Mouse (Mus musculus): ENCODE measurements around the gene Nlgn1. TPM values are rescaled to one million over a fixed set of nuclear protein-coding genes. Genes with fewer than 3 reads are reported as not detected.
"Not testable (repeated sequence)": the region's sequence is repeated elsewhere in the genome, so short reads cannot be mapped to it uniquely, and the experiment has no call there.

The Nlgn1 gene
- polyA plus RNA-seq, 1 experiment from 2014 or later, result 29.9 TPM

GRCm38 (mm10) chr3:25558513-25558912, 773.7 kb downstream of the Nlgn1 start:
- not testable (repeated sequence) for H3K4me1 ChIP-seq; ATAC-seq (ENCODE audit: low FRiP score); H3K9me3 ChIP-seq (replicated peaks); H3K27me3 ChIP-seq (replicated peaks); H3K36me3 ChIP-seq; H3K9ac ChIP-seq (replicated peaks); H3K4me3 ChIP-seq (replicated peaks); H3K27ac ChIP-seq (replicated peaks); H3K4me2 ChIP-seq
- WGBS, result 92% methylated on average over 1 of the region's 1 CpGs

DNA sequence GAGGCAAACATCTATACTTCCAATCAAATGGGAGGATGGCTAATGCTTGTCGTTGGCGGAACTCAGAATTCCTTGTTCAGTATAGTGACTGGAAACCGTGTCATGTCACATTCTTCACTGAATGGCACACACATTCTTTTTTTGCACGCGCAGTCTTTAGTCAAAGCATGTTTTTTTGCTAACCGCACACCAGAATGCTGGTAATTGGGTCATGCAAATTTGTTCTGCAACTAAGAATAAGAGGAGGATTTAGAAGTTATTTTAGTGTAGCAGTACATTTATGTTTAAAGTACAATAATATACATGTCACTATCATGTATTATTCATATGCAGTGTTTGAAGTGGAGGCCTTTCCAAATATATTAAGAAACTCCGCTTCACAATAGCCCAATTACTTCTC, 783.2 kb downstream of the Nlgn1 start:
- H3K9me3 ChIP-seq (replicated peaks); H3K9ac ChIP-seq (replicated peaks); H3K36me3 ChIP-seq; H3K4me1 ChIP-seq; H3K27ac ChIP-seq (replicated peaks); H3K4me2 ChIP-seq; H3K27me3 ChIP-seq (replicated peaks); ATAC-seq (ENCODE audit: low FRiP score); H3K4me3 ChIP-seq (replicated peaks): not testable (repeated sequence)
- 80% methylated on average over 6 of the region's 7 CpGs for WGBS

DNA sequence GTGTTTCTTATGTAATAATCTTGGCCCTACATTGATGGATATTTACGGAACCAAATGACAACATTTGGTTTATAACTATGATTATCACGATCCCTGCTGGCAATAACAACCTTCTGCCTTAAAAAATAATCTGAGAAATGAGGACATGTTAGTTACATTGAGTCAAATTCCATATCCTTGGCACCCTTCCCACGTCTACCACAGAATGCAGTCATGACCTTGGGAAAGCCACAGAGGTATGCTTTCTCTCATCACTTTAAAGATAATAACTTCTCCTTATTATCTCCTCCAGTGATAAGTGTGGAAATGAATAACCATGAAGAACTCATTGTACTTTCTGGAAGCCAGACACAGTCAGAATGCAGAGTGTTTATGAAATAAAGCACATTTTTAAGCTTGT, 808.0 kb downstream of the Nlgn1 start:
- not testable (repeated sequence) for H3K27me3 ChIP-seq (replicated peaks); H3K9me3 ChIP-seq (replicated peaks); H3K4me1 ChIP-seq; H3K36me3 ChIP-seq; ATAC-seq (ENCODE audit: low FRiP score); H3K4me2 ChIP-seq; H3K9ac ChIP-seq (replicated peaks); H3K27ac ChIP-seq (replicated peaks); H3K4me3 ChIP-seq (replicated peaks)
- 80% methylated on average over 2 of the region's 3 CpGs for WGBS

DNA sequence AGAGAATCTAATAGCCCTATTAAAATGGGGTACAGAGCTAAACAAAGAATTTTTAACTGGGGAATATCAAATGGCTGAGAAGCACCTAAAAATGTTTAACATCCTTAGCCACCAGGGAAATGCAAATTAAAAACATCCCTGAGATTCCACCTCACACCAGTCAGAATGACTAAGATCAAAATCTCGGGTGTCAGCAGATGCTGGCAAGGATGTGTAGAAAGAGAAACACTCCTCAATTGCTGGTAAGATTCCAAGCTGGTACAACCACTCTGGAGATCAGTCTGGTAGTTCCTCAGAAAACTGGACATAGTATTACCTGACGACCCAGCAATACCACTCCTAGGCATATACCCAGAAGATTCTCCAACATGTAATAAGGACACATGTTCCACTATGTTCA, 869.2 kb downstream of the Nlgn1 start:
- ATAC-seq (ENCODE audit: low FRiP score), result no peak
- Histone ChIP-seq H3K9ac (replicated peaks) (no peak overlapping the region), H3K27me3 (replicated peaks) (no peaks in the 10 kb centered on the region), H3K4me3 (replicated peaks) (no peak overlapping the region), H3K27ac (replicated peaks) (no peak overlapping the region), H3K9me3 (replicated peaks) (no peaks in the 10 kb centered on the region), H3K36me3 (no peaks in the 10 kb centered on the region), H3K4me2 (no peak overlapping the region), H3K4me1 (no peaks in the 10 kb centered on the region)
- 84% methylated on average over 2 of the region's 2 CpGs for whole genome bisulfite sequencing

GRCm38 (mm10) chr3:25456250-25456860, 875.9 kb downstream of the Nlgn1 start:
- H3K36me3 ChIP-seq, result no peaks in the 10 kb centered on the region
- H3K27me3 ChIP-seq (replicated peaks), result no peaks in the 10 kb centered on the region
- no peak overlapping the region for H3K4me3 ChIP-seq (replicated peaks)
- WGBS, result 25% methylated on average over 8 of the region's 8 CpGs
- H3K4me1 ChIP-seq, result 0 out of 2 replicates have a peak, but pooled peaks cover 4% of the 10 kb centered on the region
- H3K9ac ChIP-seq (replicated peaks), result no peak overlapping the region
- H3K9me3 ChIP-seq (replicated peaks), result no peaks in the 10 kb centered on the region
- no peak overlapping the region for H3K27ac ChIP-seq (replicated peaks)
- ATAC-seq (ENCODE audit: low FRiP score), result no peak
- H3K4me2 ChIP-seq, result no peak overlapping the region

DNA sequence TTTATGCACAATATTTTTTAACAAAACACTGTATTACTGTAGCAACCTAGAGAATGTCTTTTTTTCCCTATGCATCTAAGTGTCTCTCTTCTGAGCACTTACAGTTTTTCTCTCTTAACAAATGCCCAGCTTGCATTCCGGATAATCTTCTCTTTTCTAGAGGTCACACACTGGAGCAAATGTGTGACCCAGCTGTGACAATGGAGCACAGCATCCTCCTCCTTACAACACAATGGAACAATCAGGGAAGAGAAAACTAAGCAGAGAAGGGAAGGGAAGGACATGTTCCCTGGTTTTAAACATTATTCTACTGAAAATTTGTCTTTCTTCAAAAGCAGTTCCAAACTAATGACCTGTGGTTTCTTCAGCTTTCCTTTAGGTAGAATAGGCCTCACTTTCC, 879.9 kb downstream of the Nlgn1 start:
- Histone ChIP-seq H3K27me3 (replicated peaks) (no peaks in the 10 kb centered on the region), H3K4me2 (no peak overlapping the region), H3K9me3 (replicated peaks) (no peaks in the 10 kb centered on the region), H3K4me3 (replicated peaks) (no peak overlapping the region), H3K9ac (replicated peaks) (no peak overlapping the region), H3K36me3 (no peaks in the 10 kb centered on the region), H3K4me1 (0 out of 2 replicates have a peak, but pooled peaks cover 4% of the 10 kb centered on the region), H3K27ac (replicated peaks) (no peak overlapping the region)
- ATAC-seq (ENCODE audit: low FRiP score), result no peak
- WGBS, result 58% methylated on average over 1 of the region's 1 CpGs

DNA sequence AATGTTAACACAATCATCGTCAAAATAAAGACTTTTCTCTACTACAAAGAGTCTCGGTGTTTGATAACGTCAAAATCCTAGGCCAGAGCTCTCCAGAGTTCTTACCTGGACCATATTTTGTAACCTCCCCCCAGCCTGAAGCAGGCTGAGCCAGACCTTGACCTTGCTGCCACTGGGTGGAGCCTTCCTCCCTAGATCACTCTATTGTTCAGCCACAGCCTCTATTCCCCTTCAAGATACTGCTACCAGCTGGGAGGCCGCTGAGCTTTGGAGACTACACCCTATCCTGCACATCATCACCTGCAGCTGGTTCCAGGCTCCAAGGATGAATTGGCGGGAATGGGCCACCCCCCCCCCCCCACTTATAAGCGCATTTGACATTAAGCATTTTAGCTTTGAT, 881.8 kb downstream of the Nlgn1 start:
- 72% methylated on average over 6 of the region's 6 CpGs for WGBS
- Histone ChIP-seq H3K27me3 (replicated peaks) (no peaks in the 10 kb centered on the region), H3K36me3 (no peaks in the 10 kb centered on the region), H3K4me3 (replicated peaks) (no peak overlapping the region), H3K9me3 (replicated peaks) (no peaks in the 10 kb centered on the region), H3K4me2 (no peak overlapping the region), H3K9ac (replicated peaks) (no peak overlapping the region), H3K27ac (replicated peaks) (no peak overlapping the region), H3K4me1 (no peaks in the 10 kb centered on the region)
- ATAC-seq (ENCODE audit: low FRiP score), result no peak

GRCm38 (mm10) chr3:25449356-25449755, 882.9 kb downstream of the Nlgn1 start:
- Histone ChIP-seq H3K27me3 (replicated peaks) (no peaks in the 10 kb centered on the region), H3K4me3 (replicated peaks) (no peak overlapping the region), H3K9ac (replicated peaks) (no peak overlapping the region), H3K27ac (replicated peaks) (no peak overlapping the region), H3K4me2 (no peak overlapping the region), H3K9me3 (replicated peaks) (no peaks in the 10 kb centered on the region), H3K36me3 (no peaks in the 10 kb centered on the region), H3K4me1 (no peaks in the 10 kb centered on the region)
- WGBS, result 85% methylated on average over 4 of the region's 4 CpGs
- no peak for ATAC-seq (ENCODE audit: low FRiP score)

- no peak overlapping the region for H3K27ac ChIP-seq (replicated peaks)
Observed at GRCm38 (mm10) chr3:25447181-25447580, 885.1 kb downstream of the Nlgn1 start.

GRCm38 (mm10) chr3:25443657-25444056, 888.6 kb downstream of the Nlgn1 start:
- 82% methylated on average over 3 of the region's 3 CpGs for WGBS
- Histone ChIP-seq H3K4me1 (no peaks in the 10 kb centered on the region), H3K27me3 (replicated peaks) (no peaks in the 10 kb centered on the region), H3K9ac (replicated peaks) (no peak overlapping the region), H3K36me3 (no peaks in the 10 kb centered on the region), H3K4me3 (replicated peaks) (no peak overlapping the region), H3K4me2 (no peak overlapping the region), H3K27ac (replicated peaks) (no peak overlapping the region), H3K9me3 (replicated peaks) (no peaks in the 10 kb centered on the region)
- ATAC-seq (ENCODE audit: low FRiP score), result no peak

More at GRCm38 (mm10) chr3:25447181-25447580, 885.1 kb downstream of the Nlgn1 start:
- H3K4me3 ChIP-seq (replicated peaks), result no peak overlapping the region
- 70% methylated on average over 1 of the region's 1 CpGs for WGBS
- no peaks in the 10 kb centered on the region for H3K9me3 ChIP-seq (replicated peaks)
- H3K4me2 ChIP-seq, result no peak overlapping the region
- H3K4me1 ChIP-seq, result no peaks in the 10 kb centered on the region
- ATAC-seq (ENCODE audit: low FRiP score), result no peak
- no peaks in the 10 kb centered on the region for H3K27me3 ChIP-seq (replicated peaks)
- no peaks in the 10 kb centered on the region for H3K36me3 ChIP-seq
- no peak overlapping the region for H3K9ac ChIP-seq (replicated peaks)

- H3K4me2 ChIP-seq, result no peak overlapping the region
- no peak overlapping the region for H3K4me3 ChIP-seq (replicated peaks)
- no peaks in the 10 kb centered on the region for H3K4me1 ChIP-seq
- no peaks in the 10 kb centered on the region for H3K9me3 ChIP-seq (replicated peaks)
- no peak overlapping the region for H3K27ac ChIP-seq (replicated peaks)
- H3K9ac ChIP-seq (replicated peaks), result no peak overlapping the region
- H3K36me3 ChIP-seq, result no peaks in the 10 kb centered on the region
- no peaks in the 10 kb centered on the region for H3K27me3 ChIP-seq (replicated peaks)
- ATAC-seq (ENCODE audit: low FRiP score), result no peak
- WGBS, result 92% methylated on average over 1 of the region's 1 CpGs
Observed at GRCm38 (mm10) chr3:25442617-25443016, 889.6 kb downstream of the Nlgn1 start.

DNA sequence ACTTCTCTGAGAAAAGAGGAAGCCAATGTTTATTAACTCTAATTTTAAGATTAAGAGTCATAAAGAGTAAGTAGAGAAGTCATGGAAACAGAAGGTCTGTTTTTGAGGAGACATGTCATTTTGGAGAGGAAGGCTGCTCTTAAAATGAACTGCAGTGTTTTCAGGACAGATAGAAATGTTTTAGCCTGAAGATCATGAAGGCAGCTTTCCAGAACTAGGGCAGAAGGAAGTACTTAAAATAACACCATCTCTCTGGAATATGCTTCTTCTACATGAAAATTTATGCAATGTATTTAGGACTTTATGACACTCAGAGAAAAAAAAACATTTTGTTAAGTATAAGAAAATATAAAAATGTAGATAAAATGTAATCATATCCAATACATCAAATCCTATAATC, 905.3 kb downstream of the Nlgn1 start:
- Histone ChIP-seq H3K4me3 (replicated peaks) (no peak overlapping the region), H3K9ac (replicated peaks) (no peak overlapping the region), H3K27ac (replicated peaks) (no peak overlapping the region), H3K4me1 (no peaks in the 10 kb centered on the region), H3K4me2 (no peak overlapping the region), H3K9me3 (replicated peaks) (no peaks in the 10 kb centered on the region), H3K27me3 (replicated peaks) (no peaks in the 10 kb centered on the region), H3K36me3 (no peaks in the 10 kb centered on the region)
- ATAC-seq (ENCODE audit: low FRiP score), result no peak

GRCm38 (mm10) chr3:25412003-25412402, 920.3 kb downstream of the Nlgn1 start:
- Histone ChIP-seq H3K9me3 (replicated peaks) (no peaks in the 10 kb centered on the region), H3K4me1 (no peaks in the 10 kb centered on the region), H3K27ac (replicated peaks) (no peak overlapping the region), H3K36me3 (no peaks in the 10 kb centered on the region), H3K9ac (replicated peaks) (no peak overlapping the region), H3K27me3 (replicated peaks) (no peaks in the 10 kb centered on the region), H3K4me3 (replicated peaks) (no peak overlapping the region), H3K4me2 (no peak overlapping the region)
- 83% methylated on average over 4 of the region's 4 CpGs for WGBS
- ATAC-seq (ENCODE audit: low FRiP score), result no peak

All from neural tube, embryonic 15.5 days (tissue).